Mouse (Mus musculus): ENCODE data around the gene Map4k3.

Gene Map4k3

GRCm38 (mm10) chr17:80729080-80729749 is 930 bp upstream of the Map4k3 start:
- no peak for DNase-seq

DNA sequence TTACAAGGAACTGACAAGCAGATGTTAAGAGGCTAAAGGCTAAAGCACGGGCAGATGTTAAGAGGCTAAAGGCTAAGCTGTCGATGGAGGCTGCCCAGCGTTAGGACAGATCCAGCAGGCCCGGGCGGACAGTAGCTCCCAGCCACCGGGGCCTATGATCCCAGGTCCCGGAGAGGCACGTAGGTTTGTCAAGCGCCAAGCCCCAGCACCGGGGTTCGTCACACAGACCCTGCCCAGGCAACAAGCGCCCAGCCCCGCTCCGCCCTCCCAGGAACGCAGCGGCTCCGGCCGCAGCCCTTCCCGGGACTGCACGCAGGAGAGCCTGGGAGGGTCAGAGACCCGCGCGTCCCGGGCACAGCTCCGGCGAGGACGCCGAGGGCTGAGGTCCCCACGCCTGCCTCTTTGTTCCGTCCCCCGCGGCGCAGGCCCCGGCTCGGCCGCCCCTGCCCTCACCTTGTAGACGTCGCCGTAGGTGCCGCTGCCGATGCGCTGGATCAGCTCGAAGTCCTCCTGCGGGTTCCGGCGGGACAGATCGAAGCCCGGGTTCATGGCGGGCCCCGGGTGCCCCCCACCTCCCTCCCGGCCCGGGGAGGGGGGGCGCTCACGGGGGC is 839 bp downstream of the Map4k3 start:
- peak; percentile 58 for DNase-seq

DNA sequence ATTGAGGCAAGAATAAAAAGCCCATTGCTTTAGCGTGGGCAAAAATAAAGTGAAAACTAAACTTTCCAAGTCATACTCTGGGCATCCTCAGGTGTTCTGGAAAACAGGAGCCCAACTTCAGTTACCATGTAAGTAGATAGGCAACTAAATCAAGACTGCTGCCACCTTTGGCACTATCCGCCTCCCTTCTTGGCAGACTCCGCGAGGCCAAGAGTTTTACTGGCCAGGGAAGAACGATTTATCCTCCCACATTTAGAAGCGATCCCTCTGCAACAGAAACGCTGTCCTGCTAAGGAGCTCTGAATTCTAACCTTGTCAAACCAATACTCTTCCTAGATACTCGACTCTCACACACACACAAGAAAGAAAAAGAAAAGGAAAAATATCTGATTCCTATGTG is 1.5 kb downstream of the Map4k3 start:
- DNase-seq = no peak

DNA sequence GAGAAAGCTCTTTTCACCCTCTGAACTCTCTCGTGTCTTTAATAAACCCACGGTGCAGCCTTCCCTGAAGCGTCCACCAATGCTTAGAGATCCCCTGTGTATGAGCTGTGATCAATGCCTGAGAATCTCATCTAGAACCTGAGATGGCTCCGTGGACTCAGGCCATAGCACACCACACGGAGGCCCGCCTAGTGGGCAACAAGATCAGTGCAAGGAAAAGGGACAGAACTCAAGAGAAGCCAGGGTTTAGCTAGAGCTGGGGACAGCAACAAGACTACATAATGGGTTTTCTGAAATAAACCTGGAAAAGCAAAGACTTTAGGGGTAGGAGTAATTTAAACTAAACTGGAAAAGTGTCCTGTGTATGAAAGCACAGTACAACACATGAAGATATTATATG is 5.2 kb downstream of the Map4k3 start:
- DNase-seq = no peak

- no peak for DNase-seq
Measured at GRCm38 (mm10) chr17:80721670-80722069, 6.6 kb downstream of the Map4k3 start.

- no peak for DNase-seq
Measured at GRCm38 (mm10) chr17:80719309-80719708, 9.0 kb downstream of the Map4k3 start.

GRCm38 (mm10) chr17:80718243-80718642 is 10.0 kb downstream of the Map4k3 start:
- no peak for DNase-seq

- DNase-seq = no peak
Measured at GRCm38 (mm10) chr17:80713588-80713987, 14.7 kb downstream of the Map4k3 start.

GRCm38 (mm10) chr17:80709921-80710838 is 18.1 kb downstream of the Map4k3 start:
- DNase-seq = peak; percentile 77

- DNase-seq = no peak
Measured at GRCm38 (mm10) chr17:80708803-80709202, 19.5 kb downstream of the Map4k3 start.

DNA sequence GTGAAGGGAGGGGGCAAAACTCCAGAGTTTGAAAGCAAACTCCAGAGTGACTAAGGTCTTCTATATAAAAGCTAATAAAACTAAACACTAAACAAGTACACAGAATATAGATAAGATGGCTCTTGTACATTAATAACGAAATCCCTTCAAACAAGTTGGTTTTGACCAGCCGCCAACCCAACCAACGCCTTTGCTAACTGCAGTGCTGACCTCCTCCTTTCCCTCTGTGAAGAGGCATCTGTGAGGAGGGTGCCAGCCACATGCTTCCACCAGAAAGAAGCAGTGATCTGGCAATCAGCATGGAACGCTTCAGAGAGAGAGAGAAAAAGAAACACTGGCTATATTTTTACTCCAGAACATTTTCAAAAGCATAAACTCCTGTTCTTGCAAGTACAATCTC is 21.1 kb downstream of the Map4k3 start:
- no peak for DNase-seq

- no peak for DNase-seq
Measured at GRCm38 (mm10) chr17:80706608-80707007, 21.7 kb downstream of the Map4k3 start.

- DNase-seq = no peak
Measured at GRCm38 (mm10) chr17:80701687-80702086, 26.6 kb downstream of the Map4k3 start.

- no peak for DNase-seq
Measured at GRCm38 (mm10) chr17:80698930-80699329, 29.4 kb downstream of the Map4k3 start.

GRCm38 (mm10) chr17:80698191-80698901 is 29.9 kb downstream of the Map4k3 start:
- DNase-seq = no peak

DNA sequence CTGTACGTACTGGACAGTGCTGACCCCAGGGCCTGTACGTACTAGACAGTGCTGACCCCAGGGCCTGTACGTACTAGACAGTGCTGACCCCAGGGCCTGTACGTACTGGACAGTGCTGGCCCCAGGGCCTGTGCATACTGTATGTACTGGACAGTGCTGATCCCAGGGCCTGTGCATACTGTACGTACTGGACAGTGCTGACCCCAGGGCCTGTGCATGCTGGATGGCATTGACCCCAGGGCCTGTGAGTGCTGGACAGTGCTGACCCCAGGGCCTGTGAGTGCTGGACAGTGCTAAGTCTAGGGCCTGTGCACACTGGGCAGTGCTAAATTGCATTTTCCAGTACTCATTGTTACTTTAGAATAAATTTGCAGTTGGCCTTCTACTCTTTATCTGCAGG is 31.3 kb downstream of the Map4k3 start:
- no peak for DNase-seq

DNA sequence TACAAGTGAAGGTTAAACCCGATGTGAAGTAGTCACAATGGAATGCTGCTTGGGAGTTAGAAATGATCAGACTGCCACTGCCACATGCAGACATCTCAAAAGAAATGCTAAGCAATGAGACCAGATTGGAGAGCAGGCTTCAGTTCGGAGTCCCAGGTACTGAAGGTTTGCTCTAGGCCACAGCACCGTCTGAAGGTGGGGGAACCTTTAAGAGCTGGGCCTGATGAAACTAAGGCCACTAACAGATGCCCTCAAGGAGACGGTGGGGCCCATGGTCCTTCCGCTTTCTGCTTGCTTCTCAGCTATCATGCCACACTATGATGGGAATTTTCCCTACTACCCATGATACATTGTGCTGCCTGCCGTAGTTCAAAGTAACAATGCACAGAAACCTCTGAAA is 32.1 kb downstream of the Map4k3 start:
- DNase-seq = no peak

DNA sequence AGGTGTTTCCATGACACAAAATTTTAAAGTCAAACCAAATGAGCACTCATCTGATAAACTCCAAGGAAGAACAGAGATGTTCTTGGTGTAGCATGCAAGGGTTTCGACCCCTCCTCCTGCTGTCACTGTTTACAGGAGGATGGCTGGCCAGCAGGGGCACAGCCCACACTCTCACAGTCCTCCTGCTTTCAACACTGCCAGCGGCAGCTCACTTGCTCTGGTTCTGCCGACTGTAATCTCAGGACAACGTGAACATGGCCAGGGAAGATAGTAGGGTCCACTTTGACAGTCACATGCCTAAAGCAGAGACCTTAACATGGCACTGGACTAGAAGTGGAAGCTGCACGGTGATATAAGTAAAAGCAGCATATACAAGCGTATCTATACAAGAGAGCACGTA is 34.6 kb downstream of the Map4k3 start:
- no peak for DNase-seq

DNA sequence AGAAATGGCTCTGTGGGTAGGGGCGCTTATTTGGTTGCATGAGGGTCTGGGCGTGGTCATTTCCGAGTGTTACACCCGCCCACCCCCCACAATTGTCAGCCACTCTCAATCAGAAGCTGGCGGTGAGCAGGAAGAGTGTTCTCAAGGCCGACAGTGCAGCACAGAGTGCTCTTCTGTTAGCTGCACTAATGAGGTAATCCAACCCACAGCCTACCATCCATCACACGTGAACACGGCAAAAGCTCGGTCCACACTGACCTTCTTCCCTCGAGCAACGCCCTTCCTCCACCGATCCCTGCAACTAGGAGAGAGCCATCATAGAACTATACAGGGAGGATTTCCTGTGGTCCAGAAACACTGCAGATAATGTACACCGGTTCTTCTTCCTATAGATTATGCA is 36.1 kb downstream of the Map4k3 start:
- DNase-seq = no peak

DNA sequence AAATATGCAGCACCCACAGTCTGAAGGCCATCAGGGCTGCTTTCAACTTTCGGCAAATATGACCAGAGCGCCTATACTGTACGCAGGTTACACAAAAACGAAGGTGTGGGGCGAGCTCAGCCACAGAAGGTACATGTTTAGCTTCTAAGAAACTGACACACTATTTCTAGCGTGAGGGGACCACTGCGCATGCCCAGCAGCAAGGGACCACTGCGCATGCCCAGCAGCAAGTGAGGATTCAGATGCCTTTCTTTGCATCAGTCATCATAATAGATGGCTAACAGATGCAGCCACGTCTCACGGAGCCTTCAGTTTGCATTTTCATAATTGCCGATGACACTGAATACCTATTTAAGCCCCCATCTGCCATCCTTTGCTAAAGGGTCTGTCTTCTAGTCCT is 39.6 kb downstream of the Map4k3 start:
- DNase-seq = no peak

GRCm38 (mm10) chr17:80686066-80686465 is 42.2 kb downstream of the Map4k3 start:
- no peak for DNase-seq

DNA sequence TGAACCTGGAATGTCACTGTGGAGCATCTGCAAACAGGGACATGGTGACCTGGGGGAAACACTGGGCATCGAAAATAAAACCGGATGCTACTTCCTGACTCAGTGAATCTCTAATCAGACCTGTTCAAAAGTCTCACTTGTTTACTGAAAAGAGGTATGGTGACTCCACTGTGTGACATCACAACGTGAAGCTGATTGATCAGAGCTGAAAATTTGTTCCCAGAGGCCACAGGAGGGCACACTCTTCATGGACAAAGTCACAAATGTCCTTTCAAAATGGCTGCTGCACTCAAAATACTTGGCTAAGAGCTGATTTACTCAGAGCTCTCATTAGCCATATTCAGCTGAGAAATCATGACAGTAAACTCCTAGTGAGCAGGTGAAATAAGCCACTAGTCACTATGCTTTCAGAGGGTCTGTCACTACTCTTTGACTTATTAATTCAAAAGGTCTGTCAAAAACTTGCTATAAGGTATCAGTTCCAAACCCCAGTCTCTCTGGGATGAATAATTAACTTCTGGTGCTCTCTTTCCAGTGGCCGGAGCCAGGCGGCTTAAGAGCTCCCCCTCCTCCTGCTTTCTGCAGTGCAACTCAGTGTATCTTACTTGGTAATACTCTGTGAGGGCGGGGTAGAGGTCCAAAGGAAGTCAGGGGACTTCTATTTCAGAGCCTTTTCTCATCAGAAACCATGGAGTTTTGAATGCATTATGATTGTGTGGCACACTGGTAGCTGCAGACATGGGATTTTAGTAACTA is 44.3 kb downstream of the Map4k3 start:
- no peak for DNase-seq

All from right cerebral cortex, postnatal 25 days (tissue).